Mouse (Mus musculus) heart, adult 2 months (tissue): Measurements from ENCODE around the gene 4930451I11Rik. TPM values are rescaled to one million over a fixed set of nuclear protein-coding genes. Genes with fewer than 3 reads are reported as not detected.

Source experiments
- DNase-seq, 2 experiments: peaks; one replicate each; pipeline ENCODE4 v3.0.0; 2021
- H3K27ac ChIP-seq: fragments of 200-600 bp; 2 replicates; pipeline ENCODE4 v1.8.1; 2022
- H3K27me3 ChIP-seq: fragments of 200-500 bp; 2 replicates; pipeline ENCODE4 v1.6.1; 2012; ENCODE audit warnings: mild to moderate bottlenecking, low read length, inconsistent platforms, mixed read lengths; ENCODE audit not compliant: control insufficient read depth, insufficient read depth
- H3K36me3 ChIP-seq: fragments of 200-500 bp; 2 replicates; pipeline ENCODE4 v1.6.1; 2012; ENCODE audit warnings: low read length, inconsistent platforms; ENCODE audit not compliant: control insufficient read depth, insufficient read depth
- H3K4me1 ChIP-seq: fragments of 200-500 bp; 2 replicates; pipeline ENCODE4 v1.6.1; 2011; ENCODE audit warnings: low read length; ENCODE audit not compliant: control insufficient read depth, insufficient read depth
- H3K4me3 ChIP-seq: fragments of 200-600 bp; 2 replicates; pipeline ENCODE4 v1.8.1; 2022
- H3K79me2 ChIP-seq: fragments of 200-500 bp; replicated peaks from 2 replicates; pipeline ENCODE4 v1.6.1; 2012; ENCODE audit warnings: mild to moderate bottlenecking, inconsistent platforms, low read length, moderate library complexity, mixed read lengths; ENCODE audit not compliant: control insufficient read depth, insufficient read depth
- H3K9ac ChIP-seq: fragments of 200-500 bp; 2 replicates; pipeline ENCODE4 v1.6.1; 2012; ENCODE audit warnings: low read depth, mild to moderate bottlenecking, control low read depth, inconsistent platforms, low read length, mixed read lengths
- CTCF ChIP-seq: fragments of 200-600 bp; IDR thresholded peaks from 2 replicates; pipeline ENCODE4 v1.8.1; 2022; ENCODE audit warnings: antibody characterized with exemption, mild to moderate bottlenecking, moderate library complexity
- EP300 ChIP-seq: fragments of 200-500 bp; IDR thresholded peaks from 2 replicates; pipeline ENCODE4 v1.6.1; 2011; ENCODE audit warnings: low read depth, low read length, control low read depth; ENCODE audit not compliant: insufficient read depth
- POLR2A ChIP-seq: fragments of 200-500 bp; IDR thresholded peaks from 2 replicates; pipeline ENCODE4 v1.6.1; 2011; ENCODE audit warnings: mild to moderate bottlenecking, low read depth, low read length, control low read depth; ENCODE audit not compliant: insufficient read depth
- WGBS: fragments of 180-500 bp; shearing (Covaris S2); methylation state at CpG from one replicate; pipeline ENCODE4 v1.1.7; 2018; 5-methylcytosine and 5-hydroxymethylcytosine counted together
- intact Hi-C: fragments of 180-260 bp; cut with DNase I; formaldehyde crosslinking; loops from one replicate; pipeline ENCODE4 v1.15.1; 2025
- polyA plus RNA-seq: library from polyadenylated mRNA; depleted of rRNA; stranded (reverse); fragments of >200 nt; gene quantifications from 2 replicates; pipeline ENCODE4 v1.2.3, GENCODE M21; 2012
- total RNA-seq, 2 experiments: library from RNA; stranded (reverse); gene quantifications; 2 replicates each; pipeline ENCODE4 v1.2.3; 2021

Gene 4930451I11Rik
- total and polyA plus RNA-seq, 3 experiments, result not detected

DNA sequence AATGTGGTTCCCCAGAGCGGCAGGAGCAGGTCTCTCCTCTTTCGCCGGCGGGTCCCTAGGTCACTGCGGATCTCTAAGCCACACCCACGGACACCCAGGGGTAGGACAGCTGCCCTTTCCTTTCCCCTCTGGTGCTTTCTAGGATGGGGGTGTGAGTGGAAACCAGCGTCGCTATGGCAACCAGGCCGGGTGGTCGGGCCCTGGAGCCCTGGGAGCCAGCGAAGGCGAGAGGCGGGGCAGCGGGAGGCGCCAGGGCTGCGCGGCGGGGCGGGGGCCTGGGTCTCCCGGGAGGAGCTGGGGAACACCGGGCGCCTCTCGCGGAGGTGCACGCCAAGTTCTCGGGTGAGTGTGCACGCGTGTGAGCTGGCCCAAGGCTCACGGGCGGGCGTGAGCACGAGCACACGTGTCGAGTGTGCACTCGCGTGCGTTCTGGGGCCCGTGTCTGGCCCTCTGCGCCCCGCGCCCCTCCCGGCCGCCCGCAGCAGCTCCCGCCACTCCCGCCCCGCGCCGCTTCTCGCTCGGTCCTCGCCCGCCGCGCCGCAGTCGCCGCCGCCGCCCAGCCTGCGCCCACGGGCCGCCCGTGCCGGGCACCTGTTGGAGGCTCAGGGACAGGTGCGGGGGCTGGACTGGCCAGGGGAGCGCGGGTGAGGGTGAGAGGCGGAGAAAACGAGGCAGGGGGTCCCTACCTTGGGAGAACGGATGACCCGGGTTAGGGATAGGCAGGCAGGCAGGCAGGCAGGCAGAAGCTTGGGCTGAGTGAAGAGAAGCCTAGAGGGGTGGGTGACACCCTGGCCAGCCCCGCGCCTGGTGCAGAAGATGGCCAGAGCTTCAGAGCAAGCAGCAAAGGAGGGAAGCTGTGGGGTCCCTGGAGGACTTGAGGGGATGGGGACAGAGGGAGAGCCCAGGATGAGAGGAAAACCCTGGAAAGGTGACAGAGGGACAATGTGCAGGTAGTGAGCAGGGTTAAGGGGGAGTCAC, 16.3 kb upstream of the 4930451I11Rik start:
- DNase-seq, result peak in 1 of 2 experiments; percentile 27
- Histone ChIP-seq H3K79me2 (no peaks in the 10 kb centered on the region), H3K36me3 (no peaks in the 10 kb centered on the region), H3K4me3 (peak overlapping the region; percentile 51), H3K27me3 (peaks cover 14% of the 10 kb centered on the region), H3K9ac (peak overlapping the region; percentile 34; the same call in 1 of the 2 replicates), H3K4me1 (no peaks in the 10 kb centered on the region), H3K27ac (no peak overlapping the region)
- no peak for TF ChIP-seq POLR2A
- TF ChIP-seq EP300, result no peak
- TF ChIP-seq CTCF, result no peak
- intact Hi-C loops, result loop anchor here (1.0 kb wide), 1 partner anchor 18 kb away; no protein-coding TSS in a partner anchor
- WGBS, result 2% methylated on average over 69 of the region's 74 CpGs

DNA sequence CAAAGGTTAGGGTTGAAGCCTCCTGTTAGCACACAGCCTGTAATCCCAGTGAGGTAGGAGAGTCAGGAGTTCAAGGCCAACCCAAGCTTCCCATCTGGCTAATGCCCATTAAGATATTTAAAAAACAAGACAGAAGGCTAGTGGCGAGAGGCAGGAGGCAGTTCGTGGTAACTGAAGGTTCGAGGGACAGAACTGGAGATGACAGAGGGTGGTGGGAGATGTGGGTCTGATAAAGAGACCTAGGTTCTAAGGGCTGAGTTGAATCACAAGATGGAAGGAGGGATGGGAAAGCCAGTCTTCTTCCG, 15.6 kb upstream of the 4930451I11Rik start, which contains the start of gene Doc2a:
Gene Doc2a, plus strand, starts transcription at position 301 of the 305 bp plus-strand sequence.
- peak within 1 kb of the TSS; percentile 51 for H3K4me3 ChIP-seq
- H3K79me2 ChIP-seq, result no peaks in the 10 kb centered on the region
- no peak for DNase-seq
- intact Hi-C loops, result no loop called here
- H3K27ac ChIP-seq, result no peak within 1 kb of the TSS
- H3K27me3 ChIP-seq, result peaks cover 14% of the 10 kb centered on the region
- peak within 1 kb of the TSS; percentile 34; the same call in 1 of the 2 replicates for H3K9ac ChIP-seq
- TF ChIP-seq EP300 (no peak), POLR2A (no peak), CTCF (no peak)
- H3K4me1 ChIP-seq, result no peaks in the 10 kb centered on the region
- H3K36me3 ChIP-seq, result no peaks in the 10 kb centered on the region
- 48% methylated on average over 4 of the region's 4 CpGs for WGBS

DNA sequence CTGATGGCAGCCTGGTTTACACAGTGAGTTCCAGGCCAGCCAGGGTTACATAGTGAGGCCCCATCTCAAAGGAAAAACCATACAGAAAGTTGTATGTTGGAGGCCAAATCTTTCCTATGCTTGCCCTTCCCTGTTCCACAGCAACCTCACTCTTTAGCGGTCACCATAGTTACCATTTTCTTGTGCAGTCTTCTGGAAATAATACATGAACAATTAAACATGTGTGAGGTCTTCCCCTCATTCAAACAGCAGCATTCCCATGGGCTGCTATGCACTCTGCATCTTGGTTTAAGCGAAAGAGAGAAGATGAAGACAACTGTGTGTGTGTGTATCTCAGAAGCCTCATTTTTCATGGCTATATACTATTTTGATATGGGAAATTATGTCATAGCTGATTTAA, 14.1 kb upstream of the 4930451I11Rik start:
- 95% methylated on average over 2 of the region's 2 CpGs for WGBS
- no peaks in the 10 kb centered on the region for H3K79me2 ChIP-seq
- intact Hi-C loops, result no loop called here
- TF ChIP-seq CTCF, result no peak
- no peak for TF ChIP-seq POLR2A
- TF ChIP-seq EP300, result no peak
- no peak overlapping the region for H3K9ac ChIP-seq
- peaks cover 14% of the 10 kb centered on the region for H3K27me3 ChIP-seq
- DNase-seq, result no peak
- no peaks in the 10 kb centered on the region for H3K36me3 ChIP-seq
- no peaks in the 10 kb centered on the region for H3K4me1 ChIP-seq
- no peak overlapping the region for H3K4me3 ChIP-seq
- H3K27ac ChIP-seq, result no peak overlapping the region

DNA sequence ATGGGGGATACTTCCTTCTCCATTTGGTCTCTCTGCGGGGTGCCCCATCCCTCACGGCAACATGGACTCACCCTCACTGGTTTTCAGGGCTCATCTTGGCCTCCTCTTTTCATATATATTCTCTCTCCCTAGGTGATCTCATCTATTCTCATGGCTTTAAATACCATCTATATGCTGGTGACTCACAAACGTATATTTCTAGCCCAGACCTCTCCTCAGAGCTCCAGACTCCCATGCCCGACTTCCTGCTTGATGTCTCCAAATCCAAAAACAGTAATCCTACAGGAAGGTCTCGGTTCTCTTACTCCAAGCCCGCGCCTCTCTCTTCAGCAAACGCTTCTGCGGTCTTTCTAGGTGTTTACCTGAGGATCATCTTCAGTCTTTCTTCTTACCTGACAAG, 11.8 kb upstream of the 4930451I11Rik start:
- DNase-seq, result no peak
- no peaks in the 10 kb centered on the region for H3K36me3 ChIP-seq
- H3K4me3 ChIP-seq, result no peak overlapping the region
- no peak overlapping the region for H3K27ac ChIP-seq
- TF ChIP-seq EP300 (no peak), CTCF (no peak), POLR2A (no peak)
- H3K79me2 ChIP-seq, result no peaks in the 10 kb centered on the region
- intact Hi-C loops, result no loop called here
- WGBS, result 63% methylated on average over 9 of the region's 9 CpGs
- no peak overlapping the region for H3K9ac ChIP-seq
- H3K4me1 ChIP-seq, result no peaks in the 10 kb centered on the region
- H3K27me3 ChIP-seq, result peaks cover 7% of the 10 kb centered on the region

DNA sequence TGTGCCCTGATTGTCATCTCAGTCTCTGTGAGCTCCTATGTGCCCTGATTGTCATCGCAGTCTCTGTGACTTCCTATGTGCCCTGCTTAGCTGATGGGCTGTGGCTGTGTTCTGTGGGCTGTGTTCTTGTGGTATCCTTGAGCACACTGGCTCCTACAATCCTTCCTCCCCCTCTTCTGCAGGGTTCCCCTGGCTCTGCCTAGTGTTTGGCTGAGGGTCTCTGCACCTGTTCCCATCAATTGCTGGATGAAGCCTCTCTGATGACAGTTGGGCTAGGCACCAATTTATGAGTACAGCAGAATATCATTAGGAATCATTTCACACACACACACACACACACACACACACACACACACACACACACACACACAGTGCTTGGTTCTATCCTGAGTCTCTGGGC, 1.9 kb upstream of the 4930451I11Rik start:
- no peak overlapping the region for H3K27ac ChIP-seq
- H3K4me1 ChIP-seq, result no peaks in the 10 kb centered on the region
- TF ChIP-seq POLR2A, result no peak
- no peak for TF ChIP-seq EP300
- TF ChIP-seq CTCF, result no peak
- DNase-seq, result no peak
- intact Hi-C loops, result no loop called here
- H3K27me3 ChIP-seq, result no peaks in the 10 kb centered on the region
- H3K79me2 ChIP-seq, result no peaks in the 10 kb centered on the region
- no peak overlapping the region for H3K9ac ChIP-seq
- WGBS, result 87% methylated on average over 1 of the region's 1 CpGs
- no peaks in the 10 kb centered on the region for H3K36me3 ChIP-seq
- H3K4me3 ChIP-seq, result no peak overlapping the region

DNA sequence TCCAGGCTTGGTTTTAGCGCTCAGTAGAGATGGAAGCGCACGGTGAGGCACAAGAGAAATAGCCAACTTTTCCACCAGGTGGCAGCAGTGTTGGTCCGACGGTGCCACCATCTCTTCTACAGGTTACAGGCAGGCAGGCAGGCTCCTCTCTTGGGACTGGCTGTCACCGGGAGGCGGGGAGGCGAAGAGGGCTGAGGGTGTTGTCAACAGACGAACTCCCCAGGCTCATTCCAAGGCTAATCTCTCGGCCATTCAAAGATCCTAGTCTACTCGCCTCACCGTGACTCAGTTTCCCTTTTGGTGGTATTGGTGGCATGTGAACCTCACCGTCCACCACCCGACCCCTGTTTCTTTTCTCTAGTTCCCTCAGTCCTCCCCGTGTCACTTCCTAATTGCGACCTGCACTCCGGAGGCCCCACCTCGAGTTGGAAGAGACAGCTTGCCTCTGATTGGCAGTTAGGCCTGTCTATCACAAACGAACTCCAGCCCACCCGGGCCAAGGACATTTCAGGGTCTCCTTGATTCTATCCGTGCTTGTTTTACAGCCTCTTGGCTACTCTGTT, 678 bp upstream of the 4930451I11Rik start:
- no peaks in the 10 kb centered on the region for H3K79me2 ChIP-seq
- H3K27ac ChIP-seq, result no peak overlapping the region
- H3K9ac ChIP-seq, result no peak overlapping the region
- 2% methylated on average over 20 of the region's 21 CpGs for WGBS
- DNase-seq, result peak; percentile 70 to 75
- no peaks in the 10 kb centered on the region for H3K27me3 ChIP-seq
- intact Hi-C loops, result loop anchor here (1.0 kb wide), 2 partner anchors 272 to 278 kb away; no protein-coding TSS in a partner anchor
- no peak for TF ChIP-seq POLR2A
- peak; percentile 77 for TF ChIP-seq EP300
- peak; percentile 92 for TF ChIP-seq CTCF
- H3K36me3 ChIP-seq, result no peaks in the 10 kb centered on the region
- no peak overlapping the region for H3K4me3 ChIP-seq
- H3K4me1 ChIP-seq, result no peaks in the 10 kb centered on the region
